In genomic region chr9:71770484-71770883, GRCm38 (mm10) we compare ENCODE assay signal across 9 mouse cellular contexts. TPM values are rescaled to one million over a fixed set of nuclear protein-coding genes. Genes with fewer than 3 reads are reported as not detected.
DNase-seq lines count a peak whose midpoint lies in the region; ATAC-seq and TF ChIP-seq lines count a peak whose summit lies in the region.
"Had no signal": no experiment of that assay in that cellular context is flagged by ENCODE, and none has a peak within 500 bp of the region (broad histone marks: within the 10 kb centered on the region; RNA-seq: fewer than 3 reads in every experiment).

No protein-coding gene starts in this region.

- peaks cover 29% of the 10 kb centered on the region for H3K4me1 ChIP-seq in embryonic facial prominence, embryonic 13.5 days
- peaks cover 5% of the 10 kb centered on the region; the same call in 1 of the 2 replicates for H3K4me1 ChIP-seq in intestine, postnatal 0 days (replicated peaks; ENCODE audit: control insufficient read depth, insufficient read depth, low read length)
- H3K4me1 ChIP-seq in neural tube, embryonic 14.5 days (ENCODE audit: control insufficient read depth, insufficient read depth, low read length): 0 out of 2 replicates have a peak, but pooled peaks cover 3% of the 10 kb centered on the region

- H3K36me3 ChIP-seq in embryonic facial prominence, embryonic 13.5 days: no peaks in the 10 kb centered on the region
- H3K36me3 ChIP-seq in intestine, postnatal 0 days (ENCODE audit: control insufficient read depth, insufficient read depth): no peaks in the 10 kb centered on the region
- no peaks in the 10 kb centered on the region for H3K36me3 ChIP-seq in neural tube, embryonic 14.5 days (ENCODE audit: control insufficient read depth, insufficient read depth, low read length)

- no peak for ATAC-seq in embryonic facial prominence, embryonic 13.5 days (ENCODE audit: insufficient number of reproducible peaks, insufficient read depth, low FRiP score, low TSS enrichment, low read depth)
- no peak for ATAC-seq in intestine, postnatal 0 days
- no peak for ATAC-seq in neural tube, embryonic 14.5 days (ENCODE audit: low read depth)
- no peak for ATAC-seq in erythroid progenitor cell, adult 5-6 weeks (replicated peaks; ENCODE audit: low FRiP score, poor library complexity, severe bottlenecking)
- ATAC-seq: activated CD4-positive, CD25-positive, alpha-beta regulatory T cell, adult 4 months had no signal

- H3K4me3 ChIP-seq in layer of hippocampus, adult 2 months: peak overlapping the region; percentile 60
- H3K4me3 ChIP-seq in embryonic facial prominence, embryonic 13.5 days: peak overlapping the region; percentile 69
- H3K4me3 ChIP-seq in intestine, postnatal 0 days (ENCODE audit: low read depth, low read length): peak overlapping the region; percentile 59
- H3K4me3 ChIP-seq in neural tube, embryonic 14.5 days (ENCODE audit: low read depth, low read length): peak overlapping the region; percentile 56

- peak; percentile 34 for TF ChIP-seq CTCF in layer of hippocampus, adult 2 months (conservative IDR thresholded peaks at IDR 0.05)
- peak; percentile 35; the same call in 1 of the 2 replicates for TF ChIP-seq CTCF in intestine, postnatal 0 days (IDR thresholded peaks at IDR 0.05; ENCODE audit: low read depth)

- no peak for DNase-seq in layer of hippocampus, adult 2 months (ENCODE audit: low spot score in 2 of 2)
- no peak for DNase-seq in layer of hippocampus, adult 8-10 months (ENCODE audit: low spot score in 2 of 2)
- no peak for DNase-seq in frontal cortex, postnatal 14 days (ENCODE audit: low spot score in 2 of 2)
- DNase-seq in spleen, postnatal 14 days (ENCODE audit: low spot score in 2 of 2): no peak

- H3K4me2 ChIP-seq in embryonic facial prominence, embryonic 13.5 days: peak overlapping the region; percentile 87
- peak overlapping the region; percentile 94 for H3K4me2 ChIP-seq in intestine, postnatal 0 days (replicated peaks; ENCODE audit: low read depth)
- peak overlapping the region; percentile 83 for H3K4me2 ChIP-seq in neural tube, embryonic 14.5 days (ENCODE audit: low read depth, low read length)

- H3K27me3 ChIP-seq in embryonic facial prominence, embryonic 13.5 days: peaks cover 9% of the 10 kb centered on the region; the same call in 1 of the 2 replicates
- H3K27me3 ChIP-seq in intestine, postnatal 0 days (replicated peaks; ENCODE audit: control insufficient read depth, insufficient read depth, low read length): no peaks in the 10 kb centered on the region
- peaks cover 11% of the 10 kb centered on the region for H3K27me3 ChIP-seq in neural tube, embryonic 14.5 days (ENCODE audit: control insufficient read depth, insufficient read depth, low read length)

- peak overlapping the region; percentile 3; the same call in 1 of the 2 replicates for H3K27ac ChIP-seq in layer of hippocampus, adult 2 months
- H3K27ac ChIP-seq in embryonic facial prominence, embryonic 13.5 days: no peak overlapping the region
- H3K27ac ChIP-seq in intestine, postnatal 0 days (ENCODE audit: low read depth, low read length): no peak overlapping the region
- H3K27ac ChIP-seq in neural tube, embryonic 14.5 days (ENCODE audit: low read depth, low read length): no peak overlapping the region

- H3K9ac ChIP-seq in embryonic facial prominence, embryonic 13.5 days: peak overlapping the region; percentile 85
- 0 out of 2 replicates have a peak overlapping the region, but pooled peaks have one; percentile 41 for H3K9ac ChIP-seq in intestine, postnatal 0 days (ENCODE audit: low read depth, low read length)
- H3K9ac ChIP-seq in neural tube, embryonic 14.5 days (replicated peaks; ENCODE audit: low read depth, low read length): no peak overlapping the region

- H3K9me3 ChIP-seq in embryonic facial prominence, embryonic 13.5 days: no peaks in the 10 kb centered on the region
- no peaks in the 10 kb centered on the region for H3K9me3 ChIP-seq in intestine, postnatal 0 days (ENCODE audit: control insufficient read depth)
- H3K9me3 ChIP-seq in neural tube, embryonic 14.5 days (ENCODE audit: control insufficient read depth, low read length): no peaks in the 10 kb centered on the region

- under 1% methylated on average over 10 of the region's 10 CpGs for WGBS in embryonic facial prominence, embryonic 13.5 days
- WGBS in intestine, postnatal 0 days: 7% methylated on average over 10 of the region's 10 CpGs
- WGBS in neural tube, embryonic 14.5 days: 1% methylated on average over 10 of the region's 10 CpGs

RNA-seq across cellular contexts. Expression of gene Cgnl1, which starts 0.9 kb away (rescaled TPM):
- 1 to 10 TPM; 6.6 to 7.9 TPM for total RNA-seq in layer of hippocampus, adult 2 months (2021)
- 1 to 10 TPM; 7.9 to 9.2 (median 8.3) TPM for total RNA-seq in layer of hippocampus, adult 8-10 months (2022)
- 9.7 and 10.2 TPM in 2 replicates for polyA plus RNA-seq in embryonic facial prominence, embryonic 13.5 days (2015; fragmentation: Nextera tagmentation; extraction: Ambion mirVana)
- polyA plus RNA-seq in intestine, postnatal 0 days (2015; fragmentation: Nextera tagmentation; extraction: Ambion mirVana): 4.0 and 4.3 TPM in 2 replicates
- 2.5 and 6.1 TPM in 2 replicates for polyA plus RNA-seq in neural tube, embryonic 14.5 days (2014; fragmentation: Nextera tagmentation; extraction: Ambion mirVana)
- total RNA-seq in erythroid progenitor cell, adult 5-6 weeks (2015; ENCODE audit: low replicate concordance): not detected in 2 replicates
- total RNA-seq in erythroid progenitor cell, adult 5-6 weeks (2017; ENCODE audit: low replicate concordance): not detected in 2 replicates
- polyA plus RNA-seq: activated CD4-positive, CD25-positive, alpha-beta regulatory T cell, adult 4 months had no signal

Comparison
In these comparisons a context has a peak if more than half of its experiments do, and no peak if none do; other contexts are left out.
1. RNA of gene Cgnl1, which starts 0.9 kb away (total RNA-seq): 7.9 to 9.2 TPM in layer of hippocampus, adult 8-10 months and 6.6 to 7.9 TPM in layer of hippocampus, adult 2 months; not detected in erythroid progenitor cell, adult 5-6 weeks; every median in the first group is over 4 times any median in the second.
2. Peak in every context shown above with its lines, with median percentiles within 50 percentile points of each other: H3K4me3 ChIP-seq and H3K4me2 ChIP-seq.